Mouse (Mus musculus): ENCODE results near the gene Utp3. TPM values are rescaled to one million over a fixed set of nuclear protein-coding genes. Genes with fewer than 3 reads are reported as not detected.

Gene Utp3
- total and polyA plus RNA-seq, 3 experiments = 55.5 to 169 (median 66.6) TPM

DNA sequence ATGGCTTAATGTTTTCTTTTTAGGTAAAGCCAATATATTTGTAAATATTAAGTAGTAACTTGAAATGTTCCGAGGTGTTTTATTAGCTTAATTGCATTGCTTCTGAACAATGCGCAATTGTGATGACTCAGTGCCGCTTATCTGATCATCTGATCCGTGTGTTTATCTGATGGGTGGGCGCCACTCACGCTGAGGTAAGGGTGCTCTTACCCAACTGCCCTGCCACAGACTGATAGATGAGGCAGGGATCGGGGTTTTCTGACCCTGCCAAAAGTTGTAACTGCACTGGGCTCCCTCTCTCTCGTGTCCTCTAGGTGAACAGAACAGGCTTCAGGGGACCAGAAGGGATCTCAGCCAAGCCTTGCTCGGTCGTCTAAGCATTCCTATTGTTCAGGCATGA is 26.4 kb downstream of the Utp3 start:
- Histone ChIP-seq H3K4me3 (replicated peaks in 1 of 3; ENCODE audit: low read depth in 2 of 3, low read length in 2 of 3, poor library complexity in 1 of 3) (no peak overlapping the region), H3K79me2 (replicated peaks; ENCODE audit: control insufficient read depth, extremely low read depth, insufficient read depth, poor library complexity, severe bottlenecking) (peaks cover 5% of the 10 kb centered on the region; the same call in 1 of the 2 replicates), H3K27ac (ENCODE audit: insufficient read depth, low read depth) (no peak overlapping the region), H3K4me2 (ENCODE audit: insufficient read depth, low read depth, poor library complexity, severe bottlenecking) (no peak overlapping the region), H3K9me3 (replicated peaks; ENCODE audit: low read length) (no peaks in the 10 kb centered on the region), H3K9ac (ENCODE audit: insufficient read depth, low read depth) (no peak overlapping the region), H3K36me3 (replicated peaks in 1 of 2; ENCODE audit: control insufficient read depth in 1 of 2, insufficient read depth in 1 of 2, low read length in 1 of 2) (peaks cover 7 to 61% of the 10 kb centered on the region in 2 experiments), H3K4me1 (ENCODE audit: control insufficient read depth in 1 of 2, insufficient read depth in 2 of 2) (peaks cover 0 to 7% of the 10 kb centered on the region in 2 experiments; a peak in 2 of 4 replicates), H3K27me3 (replicated peaks) (no peaks in the 10 kb centered on the region)
- no peak for DNase-seq (ENCODE audit: extremely low read depth)
- dilution Hi-C loops (cut with MboI; ENCODE audit: extremely low pct_ligation_motif_present, extremely low pct_unique_long_range_greater_than_20kb, low sequenced_read_pairs) = no loop called here
- TF ChIP-seq BHLHE40 (IDR thresholded peaks at IDR 0.05; ENCODE audit: low read depth, low read length) (no peak), CHD1 (IDR thresholded peaks at IDR 0.05; ENCODE audit: low read depth, low read length) (no peak), ZMIZ1 (IDR thresholded peaks at IDR 0.05; ENCODE audit: low read depth, low read length) (no peak), ETS1 (conservative IDR thresholded peaks at IDR 0.05; ENCODE audit: low read depth, low read length) (no peak), UBTF (IDR thresholded peaks at IDR 0.05; ENCODE audit: low read depth, low read length) (no peak), MAFK (IDR thresholded peaks at IDR 0.05; ENCODE audit: insufficient replicate concordance, low read length) (no peak), IRF4 (IDR thresholded peaks at IDR 0.05; ENCODE audit: low read depth, low read length) (no peak), MXI1 (IDR thresholded peaks at IDR 0.05; ENCODE audit: low read depth, low read length) (no peak), CTCF (conservative IDR thresholded peaks at IDR 0.05 in 1 of 2, IDR thresholded peaks at IDR 0.05 in 1 of 2; ENCODE audit: low read depth in 2 of 2, low read length in 2 of 2) (no peak), PAX5 (IDR thresholded peaks at IDR 0.05; ENCODE audit: low read length) (no peak), NRF1 (IDR thresholded peaks at IDR 0.05; ENCODE audit: low read depth, low read length) (no peak), USF2 (conservative IDR thresholded peaks at IDR 0.05; ENCODE audit: low read depth, low read length) (no peak), ZNF384 (IDR thresholded peaks at IDR 0.05; ENCODE audit: low read depth, low read length) (no peak), POLR2A (IDR thresholded peaks at IDR 0.05; ENCODE audit: low read depth, low read length) (no peak), MAZ (IDR thresholded peaks at IDR 0.05; ENCODE audit: low read depth, low read length) (no peak), GABPA (IDR thresholded peaks at IDR 0.05; ENCODE audit: insufficient replicate concordance, low read depth, low read length) (no peak), TBP (conservative IDR thresholded peaks at IDR 0.05; ENCODE audit: low read depth, low read length) (no peak), ZKSCAN1 (IDR thresholded peaks at IDR 0.05; ENCODE audit: borderline replicate concordance, low read depth, low read length) (no peak), CHD2 (IDR thresholded peaks at IDR 0.05; ENCODE audit: low read length) (no peak), RCOR1 (conservative IDR thresholded peaks at IDR 0.05; ENCODE audit: low read depth, low read length) (no peak)
- in situ Hi-C loops (cut with MboI; ENCODE audit: low pct_ligation_motif_present, low pct_unique_long_range_greater_than_20kb, low sequenced_read_pairs) = no loop called here

DNA sequence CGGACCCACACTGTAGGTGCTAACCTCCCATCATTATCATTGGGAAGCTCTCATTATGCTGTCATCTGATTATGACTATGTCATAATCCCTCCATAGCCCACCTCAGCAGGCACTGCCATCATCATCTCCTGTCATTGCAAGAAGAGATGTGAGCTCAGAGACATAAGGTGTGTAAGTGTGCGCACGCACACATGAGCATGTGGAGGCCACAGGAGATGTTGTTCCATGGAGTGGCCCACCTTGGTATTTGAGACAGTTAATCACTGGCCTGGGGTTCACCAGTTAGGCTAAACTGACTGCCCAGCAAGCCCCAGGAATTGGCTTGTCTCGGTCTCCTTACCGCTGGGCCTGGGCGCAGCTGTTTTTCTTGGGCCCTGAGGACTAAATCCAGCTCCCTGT is 27.1 kb downstream of the Utp3 start:
- Histone ChIP-seq H3K27ac (ENCODE audit: insufficient read depth, low read depth) (no peak overlapping the region), H3K36me3 (replicated peaks in 1 of 2; ENCODE audit: control insufficient read depth in 1 of 2, insufficient read depth in 1 of 2, low read length in 1 of 2) (peaks cover 9 to 60% of the 10 kb centered on the region in 2 experiments), H3K4me2 (ENCODE audit: insufficient read depth, low read depth, poor library complexity, severe bottlenecking) (no peak overlapping the region), H3K79me2 (replicated peaks; ENCODE audit: control insufficient read depth, extremely low read depth, insufficient read depth, poor library complexity, severe bottlenecking) (peaks cover 5% of the 10 kb centered on the region; the same call in 1 of the 2 replicates), H3K27me3 (replicated peaks) (no peaks in the 10 kb centered on the region), H3K9me3 (replicated peaks; ENCODE audit: low read length) (no peaks in the 10 kb centered on the region), H3K9ac (ENCODE audit: insufficient read depth, low read depth) (no peak overlapping the region), H3K4me3 (replicated peaks in 1 of 3; ENCODE audit: low read depth in 2 of 3, low read length in 2 of 3, poor library complexity in 1 of 3) (no peak overlapping the region), H3K4me1 (ENCODE audit: control insufficient read depth in 1 of 2, insufficient read depth in 2 of 2) (0 out of 4 replicates have a peak, but pooled peaks cover 0 to 3% of the 10 kb centered on the region in 2 experiments)
- TF ChIP-seq NRF1 (IDR thresholded peaks at IDR 0.05; ENCODE audit: low read depth, low read length) (no peak), JUND (conservative IDR thresholded peaks at IDR 0.05; ENCODE audit: low read depth, low read length) (no peak), ZKSCAN1 (IDR thresholded peaks at IDR 0.05; ENCODE audit: borderline replicate concordance, low read depth, low read length) (no peak), MAZ (IDR thresholded peaks at IDR 0.05; ENCODE audit: low read depth, low read length) (no peak), TCF12 (IDR thresholded peaks at IDR 0.05; ENCODE audit: low read depth, low read length) (no peak), CHD2 (IDR thresholded peaks at IDR 0.05; ENCODE audit: low read length) (no peak), MXI1 (IDR thresholded peaks at IDR 0.05; ENCODE audit: low read depth, low read length) (no peak), NELFE (IDR thresholded peaks at IDR 0.05; ENCODE audit: low read depth, low read length) (no peak), POLR2A (IDR thresholded peaks at IDR 0.05; ENCODE audit: low read depth, low read length) (no peak), ZC3H11A (IDR thresholded peaks at IDR 0.05; ENCODE audit: low read depth, low read length) (no peak), ETS1 (conservative IDR thresholded peaks at IDR 0.05; ENCODE audit: low read depth, low read length) (no peak), POLR2AphosphoS2 (IDR thresholded peaks at IDR 0.05; ENCODE audit: low read depth, low read length) (no peak), E2F4 (IDR thresholded peaks at IDR 0.05; ENCODE audit: insufficient replicate concordance, low read depth, low read length) (no peak), ZMIZ1 (IDR thresholded peaks at IDR 0.05; ENCODE audit: low read depth, low read length) (no peak), CHD1 (IDR thresholded peaks at IDR 0.05; ENCODE audit: low read depth, low read length) (no peak), MEF2A (IDR thresholded peaks at IDR 0.05; ENCODE audit: borderline replicate concordance, low read depth, low read length) (no peak), KAT2A (IDR thresholded peaks at IDR 0.05; ENCODE audit: insufficient replicate concordance, low read length) (no peak), HCFC1 (IDR thresholded peaks at IDR 0.05; ENCODE audit: low read depth, low read length) (no peak), PAX5 (IDR thresholded peaks at IDR 0.05; ENCODE audit: low read length) (no peak)
- in situ Hi-C loops (cut with MboI; ENCODE audit: low pct_ligation_motif_present, low pct_unique_long_range_greater_than_20kb, low sequenced_read_pairs) = no loop called here
- no peak for DNase-seq (ENCODE audit: extremely low read depth)
- dilution Hi-C loops (cut with MboI; ENCODE audit: extremely low pct_ligation_motif_present, extremely low pct_unique_long_range_greater_than_20kb, low sequenced_read_pairs) = no loop called here
